Mouse (Mus musculus): Measurements from ENCODE around the gene Uchl3.
A peak's percentile ranks its signal among the peaks of the same experiment; 100 is the strongest.

The Uchl3 gene

GRCm38 (mm10) chr14:101653581-101654525, at the start of gene Uchl3:
Gene Uchl3, plus strand, starts transcription at chr14:101653967.
- DNase-seq (ENCODE audit: low spot score in 2 of 2), result peak; percentile 95 to 96

DNA sequence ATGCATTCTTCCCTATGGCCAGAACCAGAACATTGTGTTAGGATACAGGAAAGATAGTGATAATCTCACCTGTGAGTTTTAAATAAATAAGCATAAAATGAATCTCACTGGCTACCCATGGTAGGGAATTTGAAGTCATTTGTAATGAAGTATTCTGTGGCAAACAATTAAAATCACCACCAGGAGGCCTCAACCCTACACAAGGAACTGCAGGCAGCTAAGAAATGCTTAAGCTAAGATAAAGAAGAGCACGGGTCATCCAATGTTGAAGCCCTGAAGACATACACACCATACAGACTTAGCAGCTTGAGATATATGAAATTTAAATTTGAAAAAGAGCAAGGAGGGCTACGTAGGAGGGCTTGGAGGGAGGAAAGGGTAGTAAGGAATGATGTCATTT, 47.9 kb upstream of the Uchl3 start:
- no peak for DNase-seq (ENCODE audit: low spot score in 2 of 2)

DNA sequence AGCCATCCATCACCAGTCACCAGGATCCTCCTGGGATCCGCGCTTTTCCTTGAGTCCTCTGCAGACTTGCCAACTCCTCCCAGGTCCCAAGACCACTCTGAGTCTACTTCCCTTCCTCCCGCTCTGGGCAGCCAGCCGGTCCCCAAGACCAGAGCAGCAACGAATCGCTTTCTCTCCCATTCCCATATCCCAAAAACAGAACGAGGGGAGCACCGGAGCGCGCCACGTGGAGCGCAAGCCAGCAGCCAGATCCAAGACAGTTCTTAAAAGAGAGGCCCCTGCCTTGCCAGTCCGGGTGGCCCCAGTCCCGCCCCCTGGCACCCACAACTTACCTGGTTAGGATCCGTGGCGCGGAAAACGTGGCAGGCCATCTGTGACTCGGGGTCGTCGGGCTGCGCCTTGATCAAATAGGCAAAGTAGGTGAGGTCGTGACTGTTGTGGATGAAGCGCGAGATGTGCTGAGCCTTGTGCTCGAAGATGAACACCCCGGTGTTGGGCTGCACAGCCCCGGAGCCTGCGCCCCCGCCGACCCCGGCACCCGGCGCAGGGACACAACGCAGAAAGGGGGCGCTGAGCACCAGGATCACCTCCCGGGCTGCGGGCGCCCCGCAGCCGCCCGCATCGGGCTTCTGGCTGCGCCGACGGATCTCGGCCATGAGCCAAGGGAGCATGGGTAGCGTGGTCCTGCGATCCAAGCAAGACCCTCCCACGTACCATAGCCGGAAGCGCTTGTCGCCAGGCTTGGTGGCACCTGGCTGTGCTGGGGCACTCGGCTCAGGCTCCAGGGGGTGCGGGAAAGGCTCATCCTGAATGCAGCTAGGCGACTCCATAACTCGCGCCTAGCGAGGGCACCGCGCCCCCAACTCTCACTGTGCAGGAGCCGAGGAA, 45.9 kb upstream of the Uchl3 start:
- DNase-seq (ENCODE audit: low spot score in 2 of 2), result peak; percentile 26 to 40

- DNase-seq (ENCODE audit: low spot score in 2 of 2), result peak; percentile 84 to 85
Observed at GRCm38 (mm10) chr14:101608519-101609368, 45.0 kb upstream of the Uchl3 start, which contains the start of gene Tbc1d4. Gene Tbc1d4, minus strand, starts transcription at chr14:101609191.

- no peak for DNase-seq (ENCODE audit: low spot score in 2 of 2)
Observed at GRCm38 (mm10) chr14:101610701-101611100, 43.1 kb upstream of the Uchl3 start.

GRCm38 (mm10) chr14:101613206-101613605, 40.6 kb upstream of the Uchl3 start:
- DNase-seq (ENCODE audit: low spot score in 2 of 2), result no peak

- DNase-seq (ENCODE audit: low spot score in 2 of 2), result no peak
Observed at GRCm38 (mm10) chr14:101616178-101616577, 37.6 kb upstream of the Uchl3 start.

GRCm38 (mm10) chr14:101617680-101618079, 36.1 kb upstream of the Uchl3 start:
- DNase-seq (ENCODE audit: low spot score in 2 of 2), result no peak

DNA sequence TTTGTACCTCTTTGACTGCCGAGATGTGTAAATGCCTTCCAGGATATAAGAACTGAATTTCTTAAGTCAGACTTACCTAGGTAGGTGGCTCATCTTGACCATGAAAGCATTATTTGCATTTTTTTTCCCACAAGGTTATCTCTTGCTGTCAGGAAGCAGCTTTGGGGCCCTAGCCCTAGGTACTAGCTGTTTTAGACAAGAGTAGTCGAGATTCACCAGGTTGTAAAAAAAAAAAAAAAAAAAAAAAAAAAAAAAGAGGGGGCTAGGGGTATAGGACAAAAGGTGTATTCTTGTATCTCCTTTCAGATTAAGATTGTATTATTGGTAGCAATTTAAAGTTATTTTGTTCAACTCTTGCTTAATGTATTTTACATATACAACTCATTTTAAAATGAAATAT, 23.2 kb upstream of the Uchl3 start:
- DNase-seq (ENCODE audit: low spot score in 2 of 2), result no peak

DNA sequence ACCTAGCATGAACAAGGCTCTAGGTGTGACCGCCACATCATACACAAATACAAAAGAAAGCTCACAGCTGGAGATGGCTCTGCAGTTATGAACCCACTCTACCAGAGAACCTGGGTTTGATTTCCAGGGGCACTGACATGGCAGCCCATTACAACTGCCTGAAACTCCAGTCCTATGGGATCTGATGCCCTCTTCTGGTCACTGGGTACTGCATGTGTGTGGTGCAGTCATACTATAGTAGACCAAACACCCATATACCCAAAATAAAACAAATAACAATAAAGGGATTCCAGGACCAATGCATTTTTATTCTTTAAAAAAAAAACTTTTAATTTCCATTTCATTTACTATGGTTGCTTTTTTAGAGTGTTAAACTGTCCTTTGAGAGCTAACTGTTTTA, 18.0 kb upstream of the Uchl3 start:
- DNase-seq (ENCODE audit: low spot score in 2 of 2), result no peak

DNA sequence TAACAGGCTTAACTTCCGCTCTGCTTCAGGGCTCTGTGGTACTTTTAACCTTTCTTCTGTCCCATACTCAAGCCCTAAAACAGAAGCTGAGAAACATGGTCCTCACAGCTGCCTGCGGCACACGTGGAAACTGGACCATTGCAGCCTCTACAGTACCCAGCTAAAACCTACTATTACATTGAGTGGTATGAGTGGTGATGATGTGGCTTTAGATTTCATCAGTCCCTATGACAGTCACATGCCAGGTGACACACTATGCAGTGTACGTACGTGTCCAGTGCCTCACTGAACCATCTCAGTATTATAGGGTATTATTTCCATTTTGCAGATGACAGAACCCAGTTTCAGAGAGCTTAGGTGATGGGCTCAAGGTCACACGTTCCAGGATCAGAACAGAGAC, 16.4 kb upstream of the Uchl3 start:
- no peak for DNase-seq (ENCODE audit: low spot score in 2 of 2)

DNA sequence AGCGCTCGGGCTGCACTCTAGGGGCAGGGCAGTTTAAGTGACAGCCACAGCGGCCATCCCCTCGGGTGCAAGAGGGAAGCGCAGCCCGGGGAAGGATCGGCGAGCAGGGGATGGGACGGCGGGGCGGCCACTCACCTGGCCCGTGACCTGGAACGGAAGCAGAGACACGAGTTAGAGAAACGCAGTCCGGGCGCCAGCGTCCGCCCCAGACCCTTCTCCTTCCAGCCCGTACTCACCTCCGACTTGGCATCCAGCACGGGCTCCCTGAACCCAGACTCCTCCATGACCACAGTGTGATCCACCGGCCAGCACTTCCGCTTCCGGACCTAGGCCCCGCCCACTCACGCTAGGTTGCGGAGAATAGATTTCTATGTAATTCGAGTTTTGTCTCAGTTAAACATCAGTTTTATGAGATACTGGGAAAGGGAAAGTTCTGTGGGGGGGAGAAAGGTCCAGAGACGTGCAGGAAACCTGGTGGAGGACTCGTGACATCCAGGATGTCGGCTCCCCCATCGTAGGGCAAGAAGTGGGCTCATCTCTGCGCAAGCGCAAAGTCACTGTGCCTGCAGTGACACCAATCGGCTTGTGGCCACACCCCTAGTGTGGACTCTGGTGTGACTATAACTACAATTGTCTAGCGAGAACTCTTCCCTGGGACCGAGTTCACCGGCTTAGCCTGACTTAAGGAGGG, 13.5 kb upstream of the Uchl3 start, which contains the start of gene Commd6:
Gene Commd6, minus strand, starts transcription at position 534 of the 691 bp plus-strand sequence.
- peak; percentile 95 for DNase-seq (ENCODE audit: low spot score in 2 of 2)

DNA sequence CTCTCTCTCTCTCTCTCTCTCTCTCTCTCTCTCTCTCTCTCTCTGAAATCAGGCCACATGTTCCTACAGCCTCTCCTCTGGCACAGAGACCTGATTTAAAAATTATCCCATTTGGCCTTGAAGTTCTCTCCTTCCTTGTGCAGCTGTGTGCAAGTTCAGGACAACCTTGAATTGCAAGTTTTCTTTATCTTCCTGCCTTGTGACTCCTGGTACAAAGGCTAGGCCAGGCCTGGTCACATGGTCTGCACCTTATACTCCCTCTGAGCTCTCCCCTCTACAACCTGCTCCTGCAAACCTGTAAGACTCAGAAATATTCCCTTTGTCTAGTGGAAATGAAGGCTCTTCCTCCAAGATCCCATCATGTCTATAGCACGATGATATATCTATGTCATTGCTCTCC, 8.8 kb upstream of the Uchl3 start:
- DNase-seq (ENCODE audit: low spot score in 2 of 2), result no peak

- no peak for DNase-seq (ENCODE audit: low spot score in 2 of 2)
Observed at GRCm38 (mm10) chr14:101650551-101650950, 3.2 kb upstream of the Uchl3 start.

- DNase-seq (ENCODE audit: low spot score in 2 of 2), result peak; percentile 12 to 25
Observed at GRCm38 (mm10) chr14:101652571-101652970, 1.2 kb upstream of the Uchl3 start.

DNA sequence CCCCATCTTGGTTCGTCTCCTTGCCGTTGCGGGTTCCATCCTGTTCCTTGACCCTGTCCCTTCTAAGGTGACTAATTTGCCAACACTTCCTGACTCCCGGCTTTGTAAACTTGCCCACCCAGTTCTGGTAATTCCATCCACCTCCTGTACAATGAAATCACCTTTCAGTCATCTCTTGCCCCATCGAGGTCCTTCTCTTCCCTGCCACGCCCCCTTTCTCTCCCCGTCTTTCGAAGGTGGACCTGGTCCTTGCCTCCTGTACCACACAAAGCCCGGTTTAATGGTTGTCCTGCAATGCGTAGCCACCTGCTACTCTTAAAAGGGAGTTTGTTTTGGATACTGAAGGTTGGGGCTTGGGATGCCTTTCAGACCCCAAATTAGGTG, 751 bp downstream of the Uchl3 start:
- DNase-seq (ENCODE audit: low spot score in 2 of 2), result no peak

DNA sequence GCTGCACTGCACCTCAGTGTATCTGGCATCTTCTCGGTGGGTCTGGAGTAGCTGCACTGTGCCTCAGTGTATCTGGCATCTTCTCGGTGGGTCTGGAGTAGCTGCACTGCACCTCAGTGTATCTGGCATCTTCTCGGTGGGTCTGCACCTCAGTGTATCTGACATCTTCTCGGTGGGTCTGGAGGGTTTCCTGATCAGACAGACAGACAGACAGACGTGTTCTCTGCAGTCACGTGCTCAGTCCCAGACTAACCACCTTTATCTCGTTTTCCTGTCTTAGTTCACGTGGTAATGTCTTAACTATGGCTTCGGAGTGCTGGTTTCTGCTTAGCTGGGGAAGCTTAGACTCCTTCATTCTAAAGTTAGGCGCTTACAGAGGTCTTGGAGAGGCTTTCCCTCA, 2.5 kb downstream of the Uchl3 start:
- no peak for DNase-seq (ENCODE audit: low spot score in 2 of 2)

DNA sequence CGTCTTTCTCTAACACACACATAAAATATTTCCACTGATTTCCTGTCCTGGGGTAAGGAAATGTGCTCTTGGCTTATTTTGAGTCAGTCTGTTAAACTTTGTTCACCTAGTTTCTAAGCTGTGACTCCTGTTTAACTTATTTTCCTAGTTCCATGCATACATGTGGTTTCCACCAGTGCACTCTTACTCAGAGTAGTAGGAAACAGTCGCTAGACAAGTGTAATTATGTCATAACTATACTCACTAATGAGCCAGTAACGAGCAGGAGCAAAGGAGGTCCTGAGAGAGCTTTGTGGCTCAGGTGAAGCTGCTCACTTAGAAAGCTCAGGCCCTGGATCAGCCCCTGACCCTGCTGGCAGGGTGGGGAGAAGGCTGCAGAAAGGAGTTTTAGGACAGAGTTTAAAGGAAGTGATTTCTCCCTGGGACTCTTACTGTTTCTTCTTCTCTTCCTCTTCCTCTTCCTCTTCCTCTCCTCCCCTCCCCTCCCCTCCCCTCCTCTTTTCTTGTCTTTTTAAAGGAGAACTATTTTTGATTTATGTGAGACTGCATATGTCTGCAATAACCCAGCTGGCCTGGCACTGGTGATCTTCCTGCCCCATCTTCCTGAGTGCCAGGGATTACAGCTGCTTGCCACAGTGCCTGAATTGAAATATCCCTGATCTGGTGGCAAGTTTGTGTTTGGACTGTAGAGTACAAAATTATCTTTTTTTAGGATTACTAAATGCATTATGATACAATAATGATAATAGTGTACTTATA, 8.1 kb downstream of the Uchl3 start:
- DNase-seq (ENCODE audit: low spot score in 2 of 2), result no peak

DNA sequence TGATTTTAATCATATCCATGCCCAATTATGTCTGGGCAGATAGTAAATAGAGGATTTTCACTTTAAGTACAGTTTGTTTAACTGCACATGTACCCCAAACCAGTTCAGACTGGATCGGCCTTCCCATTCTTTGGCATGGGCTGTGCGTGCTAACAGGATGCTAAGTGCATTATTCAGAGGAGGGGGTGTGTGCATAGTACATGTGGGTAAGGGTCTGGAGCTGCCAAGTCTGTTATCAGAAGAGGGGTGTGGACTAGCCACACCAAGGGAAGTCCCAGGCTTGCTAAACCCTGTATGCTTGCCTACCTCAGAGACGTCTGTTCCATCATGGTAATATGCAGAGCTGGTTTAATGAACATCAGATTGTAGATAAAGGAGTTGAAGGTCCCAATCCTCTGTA, 10.5 kb downstream of the Uchl3 start:
- DNase-seq (ENCODE audit: low spot score in 2 of 2), result no peak

- DNase-seq (ENCODE audit: low spot score in 2 of 2), result no peak
Observed at GRCm38 (mm10) chr14:101666056-101666455, 12.3 kb downstream of the Uchl3 start.
